Mouse (Mus musculus): Measurements from ENCODE around the gene Plekhg3.

Plekhg3 gene

GRCm38 (mm10) chr12:76552958-76553357 is 22.3 kb downstream of the Plekhg3 start:
- no peak for DNase-seq

- no peak for DNase-seq
Measured at GRCm38 (mm10) chr12:76553917-76554316, 23.2 kb downstream of the Plekhg3 start.

- DNase-seq, result no peak
Measured at GRCm38 (mm10) chr12:76554392-76554791, 23.7 kb downstream of the Plekhg3 start.

- no peak for DNase-seq
Measured at GRCm38 (mm10) chr12:76554871-76555386, 24.2 kb downstream of the Plekhg3 start.

GRCm38 (mm10) chr12:76556187-76556586 is 25.5 kb downstream of the Plekhg3 start:
- DNase-seq, result no peak

- DNase-seq, result no peak
Measured at GRCm38 (mm10) chr12:76556745-76557389, 26.2 kb downstream of the Plekhg3 start.

GRCm38 (mm10) chr12:76558206-76558605 is 27.5 kb downstream of the Plekhg3 start:
- DNase-seq, result no peak

- DNase-seq, result no peak
Measured at GRCm38 (mm10) chr12:76562196-76562595, 31.5 kb downstream of the Plekhg3 start.

GRCm38 (mm10) chr12:76566284-76566683 is 35.6 kb downstream of the Plekhg3 start:
- no peak for DNase-seq

- no peak for DNase-seq
Measured at GRCm38 (mm10) chr12:76570221-76570940, 39.7 kb downstream of the Plekhg3 start.

- DNase-seq, result no peak
Measured at GRCm38 (mm10) chr12:76571266-76571665, 40.6 kb downstream of the Plekhg3 start.

- peak in 1 of 2 experiments; percentile 63 for DNase-seq
Measured at GRCm38 (mm10) chr12:76572261-76573251, 41.9 kb downstream of the Plekhg3 start.

- no peak for DNase-seq
Measured at GRCm38 (mm10) chr12:76573381-76573780, 42.7 kb downstream of the Plekhg3 start.

GRCm38 (mm10) chr12:76574815-76575214 is 44.1 kb downstream of the Plekhg3 start:
- DNase-seq, result peak; percentile 88 to 90

GRCm38 (mm10) chr12:76576061-76576460 is 45.4 kb downstream of the Plekhg3 start:
- no peak for DNase-seq

GRCm38 (mm10) chr12:76576806-76577205 is 46.1 kb downstream of the Plekhg3 start:
- no peak for DNase-seq

GRCm38 (mm10) chr12:76577858-76578257 is 47.2 kb downstream of the Plekhg3 start:
- no peak for DNase-seq

GRCm38 (mm10) chr12:76578465-76578864 is 47.8 kb downstream of the Plekhg3 start:
- no peak for DNase-seq

GRCm38 (mm10) chr12:76579806-76580205 is 49.1 kb downstream of the Plekhg3 start:
- DNase-seq, result no peak

- DNase-seq, result no peak
Measured at GRCm38 (mm10) chr12:76582139-76582538, 51.4 kb downstream of the Plekhg3 start.

GRCm38 (mm10) chr12:76582841-76583240 is 52.1 kb downstream of the Plekhg3 start:
- peak; percentile 79 to 85 for DNase-seq

- no peak for DNase-seq
Measured at GRCm38 (mm10) chr12:76583454-76583853, 52.8 kb downstream of the Plekhg3 start.

- DNase-seq, result no peak
Measured at GRCm38 (mm10) chr12:76585028-76585427, 54.3 kb downstream of the Plekhg3 start.

Data from cerebellum, postnatal 10 days (tissue).